Mouse (Mus musculus) neural tube, embryonic 10.5 days (tissue): ENCODE results near the gene Lat2.
A peak's percentile ranks its signal among the peaks of the same experiment; 100 is the strongest.

Experiments
- DNase-seq: peaks from one replicate; pipeline ENCODE4 v3.0.0-alpha.2; 2017; ENCODE audit warnings: low spot score; ENCODE audit errors: extremely low spot score

The Lat2 gene

GRCm38 (mm10) chr5:134613727-134614126, 1.1 kb downstream of the Lat2 start:
- no peak for DNase-seq

- no peak for DNase-seq
Observed at GRCm38 (mm10) chr5:134611810-134612521, 2.9 kb downstream of the Lat2 start.

GRCm38 (mm10) chr5:134609916-134610643, 4.7 kb downstream of the Lat2 start:
- no peak for DNase-seq

GRCm38 (mm10) chr5:134607121-134607520, 7.7 kb downstream of the Lat2 start:
- DNase-seq = no peak

GRCm38 (mm10) chr5:134606314-134606713, 8.5 kb downstream of the Lat2 start:
- no peak for DNase-seq

- no peak for DNase-seq
Observed at GRCm38 (mm10) chr5:134604376-134604775, 10.4 kb downstream of the Lat2 start.

- no peak for DNase-seq
Observed at GRCm38 (mm10) chr5:134597711-134598110, 17.1 kb downstream of the Lat2 start.

GRCm38 (mm10) chr5:134593093-134593492, 21.7 kb downstream of the Lat2 start:
- no peak for DNase-seq

GRCm38 (mm10) chr5:134592026-134592581, 22.7 kb downstream of the Lat2 start:
- DNase-seq = no peak

- no peak for DNase-seq
Observed at GRCm38 (mm10) chr5:134589900-134590299, 24.9 kb downstream of the Lat2 start.

GRCm38 (mm10) chr5:134584798-134585197, 30.0 kb downstream of the Lat2 start:
- DNase-seq = no peak

- DNase-seq = no peak
Observed at GRCm38 (mm10) chr5:134583884-134584213, 31.0 kb downstream of the Lat2 start.

GRCm38 (mm10) chr5:134583006-134583883, 31.6 kb downstream of the Lat2 start:
- no peak for DNase-seq

- DNase-seq = peak; percentile 97
Observed at GRCm38 (mm10) chr5:134582221-134582907, 32.5 kb downstream of the Lat2 start.

- DNase-seq = no peak
Observed at GRCm38 (mm10) chr5:134581146-134581545, 33.7 kb downstream of the Lat2 start, which contains the start of gene Rfc2. Gene Rfc2, plus strand, starts transcription at chr5:134581366.

- no peak for DNase-seq
Observed at GRCm38 (mm10) chr5:134579135-134579534, 35.7 kb downstream of the Lat2 start.

- DNase-seq = no peak
Observed at GRCm38 (mm10) chr5:134577534-134577933, 37.3 kb downstream of the Lat2 start.

- no peak for DNase-seq
Observed at GRCm38 (mm10) chr5:134576517-134577220, 38.2 kb downstream of the Lat2 start.

- no peak for DNase-seq
Observed at GRCm38 (mm10) chr5:134575833-134576232, 39.0 kb downstream of the Lat2 start.

GRCm38 (mm10) chr5:134572508-134573214, 42.2 kb downstream of the Lat2 start:
- no peak for DNase-seq
